Mouse (Mus musculus): ENCODE data around the gene Zfp235. TPM values are rescaled to one million over a fixed set of nuclear protein-coding genes. Genes with fewer than 3 reads are reported as not detected.

The Zfp235 gene
- 1 to 10 TPM; 3.6 to 4.7 (median 4.0) TPM for total RNA-seq (2022)

DNA sequence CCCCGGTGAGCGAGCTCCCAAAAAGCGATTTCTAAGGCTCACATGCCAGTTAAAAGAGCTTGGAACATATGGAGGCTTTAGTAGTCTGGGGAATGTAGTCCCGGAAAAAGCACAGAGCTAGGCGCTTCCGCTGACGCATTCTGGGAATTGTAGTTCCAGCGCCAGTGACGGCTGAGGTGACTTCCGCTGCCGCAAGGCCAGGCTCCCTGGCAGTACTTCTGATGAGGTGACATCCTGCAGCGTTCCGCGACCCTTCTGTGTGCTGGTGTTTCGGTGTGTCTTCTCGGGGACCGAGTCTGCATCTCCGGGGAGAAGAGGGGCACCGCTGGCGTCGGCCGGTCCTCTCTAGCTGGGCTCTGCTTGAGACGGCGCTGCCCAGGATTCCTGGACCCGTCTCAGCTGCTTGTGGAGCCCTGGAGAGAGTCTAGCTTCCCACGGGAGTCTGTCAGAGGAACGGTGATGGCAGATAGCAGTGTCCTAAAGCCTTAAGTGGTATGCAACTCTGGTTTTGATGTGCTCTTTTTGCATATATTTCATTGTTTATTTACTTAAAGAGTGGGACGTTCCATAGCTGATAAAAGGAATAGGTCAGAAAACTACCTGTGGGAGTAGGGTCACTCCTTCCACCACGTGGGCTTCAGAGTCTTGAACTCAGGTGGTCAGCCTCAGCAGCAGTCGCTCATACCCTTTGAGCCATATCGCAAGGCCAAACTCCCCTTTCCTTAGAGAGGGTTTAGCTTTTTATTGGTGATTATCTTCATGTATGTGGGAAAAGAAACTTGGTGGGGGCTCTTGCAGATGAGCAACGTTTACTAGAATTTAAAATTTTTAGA lies at the start of gene Zfp235:
Zfp235 (plus strand) TSS at position 174 of the 833 bp plus-strand sequence.
- DNase-seq (ENCODE audit: low spot score in 2 of 2) = peak; percentile 62 to 71

DNA sequence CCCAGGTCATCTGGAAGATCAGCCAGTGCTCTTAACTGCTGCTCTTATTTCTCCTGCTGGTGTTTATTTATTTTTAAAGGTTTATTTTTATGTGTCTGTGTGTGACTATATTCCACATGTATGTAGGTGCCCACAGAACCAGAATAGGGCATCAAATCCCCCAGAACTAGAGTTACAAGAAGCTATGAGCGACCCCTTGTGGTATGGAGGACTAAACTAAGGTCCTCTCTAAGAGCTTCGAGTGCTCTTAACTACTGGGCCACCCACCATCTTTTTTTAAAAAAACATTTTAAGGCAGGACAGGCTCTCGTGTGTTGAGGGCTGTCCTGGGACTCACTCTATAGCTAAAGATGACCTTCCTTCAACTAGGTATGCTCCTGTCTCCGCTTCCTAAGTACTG lies 47.1 kb upstream of the Zfp235 start:
- DNase-seq (ENCODE audit: low spot score in 2 of 2) = no peak

DNA sequence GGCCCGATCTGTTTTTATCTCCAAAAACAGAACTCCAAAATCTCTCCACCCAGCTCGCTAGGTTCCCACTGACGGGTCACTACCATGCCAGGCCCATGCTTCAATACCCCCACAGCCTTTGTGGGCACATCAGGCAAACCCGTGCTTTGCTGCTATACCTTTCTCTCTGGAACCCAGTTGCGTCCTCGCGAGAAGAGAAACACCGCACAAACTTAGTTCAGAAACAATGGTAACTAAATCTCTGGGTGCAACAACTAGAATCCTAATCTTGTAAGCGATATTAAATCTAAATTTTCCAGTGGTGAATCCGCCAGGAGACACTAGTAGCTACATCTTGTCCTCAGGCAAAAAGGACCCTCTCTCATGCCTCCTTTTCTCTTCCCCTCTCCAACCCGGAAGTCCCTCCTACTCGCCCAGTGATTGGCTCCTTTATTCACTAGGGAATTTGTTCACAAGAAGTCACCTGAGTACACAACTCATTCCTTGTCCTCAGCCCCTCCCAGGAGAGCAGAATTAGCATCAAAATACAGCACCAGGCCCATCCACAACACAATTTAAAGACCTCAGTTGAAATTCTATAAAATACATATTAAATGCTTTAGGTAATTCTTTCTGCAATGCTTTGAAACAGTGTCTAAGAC lies 46.4 kb upstream of the Zfp235 start:
- DNase-seq (ENCODE audit: low spot score in 2 of 2) = no peak

DNA sequence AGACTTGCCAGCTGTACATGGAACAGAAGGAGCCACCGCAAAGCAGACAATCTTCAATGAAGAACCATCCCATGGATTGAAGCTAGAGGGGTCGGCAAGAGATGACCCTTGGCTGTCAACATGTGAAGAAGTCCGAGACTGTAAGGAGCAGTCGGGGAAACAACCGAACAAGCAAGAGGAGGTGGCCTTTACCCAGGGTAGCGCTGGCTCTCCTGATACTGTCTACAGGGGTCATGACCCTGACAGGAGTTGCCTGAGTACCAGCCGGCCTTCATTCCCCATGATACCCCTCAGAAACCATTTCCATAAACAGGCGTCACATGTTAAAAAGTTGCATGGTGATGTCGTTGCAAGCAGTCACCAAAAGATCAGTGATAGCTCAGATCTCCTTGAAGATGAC lies 29.6 kb upstream of the Zfp235 start:
- no peak for DNase-seq (ENCODE audit: low spot score in 2 of 2)

DNA sequence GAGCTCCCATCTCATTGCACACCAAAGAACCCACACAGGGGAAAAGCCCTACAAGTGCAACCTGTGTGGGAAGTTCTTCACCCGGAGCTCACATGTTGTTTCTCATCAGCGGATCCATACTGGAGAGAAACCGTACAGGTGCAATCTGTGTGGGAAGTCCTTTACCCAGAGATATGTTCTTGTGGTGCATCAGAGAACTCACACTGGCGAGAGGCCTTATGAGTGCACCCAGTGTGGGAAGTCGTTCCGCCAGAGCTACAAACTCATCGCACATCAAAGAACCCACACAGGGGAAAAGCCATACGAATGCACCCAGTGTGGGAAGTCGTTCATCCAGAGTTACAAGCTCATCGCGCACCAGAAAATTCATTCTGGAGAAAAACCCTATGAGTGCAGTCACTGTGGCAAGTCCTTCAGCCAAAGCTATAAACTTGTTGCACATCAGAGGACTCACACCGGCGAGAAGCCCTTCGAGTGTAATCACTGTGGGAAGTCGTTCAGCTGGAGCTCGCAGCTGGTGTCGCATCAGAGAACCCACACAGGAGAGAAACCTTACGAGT lies 28.7 kb upstream of the Zfp235 start:
- no peak for DNase-seq (ENCODE audit: low spot score in 2 of 2)

DNA sequence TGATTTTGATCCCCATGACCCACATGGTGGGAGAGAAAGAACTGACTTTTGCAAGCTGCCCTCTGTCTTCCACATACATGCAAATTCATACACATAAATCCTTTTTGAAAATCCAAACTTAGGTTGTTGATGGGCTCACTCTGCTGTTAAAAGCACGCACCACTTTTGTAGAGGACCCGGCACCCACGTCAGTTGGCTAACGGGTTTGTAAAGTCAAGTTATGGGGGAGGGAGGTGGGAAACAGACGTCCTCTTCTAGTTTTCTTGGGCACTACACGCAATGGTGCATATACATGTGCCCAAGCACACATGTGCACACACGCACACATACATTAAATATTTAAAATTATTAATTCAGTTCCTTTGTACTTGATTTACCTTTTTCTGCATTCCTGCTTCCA lies 23.1 kb upstream of the Zfp235 start:
- no peak for DNase-seq (ENCODE audit: low spot score in 2 of 2)

DNA sequence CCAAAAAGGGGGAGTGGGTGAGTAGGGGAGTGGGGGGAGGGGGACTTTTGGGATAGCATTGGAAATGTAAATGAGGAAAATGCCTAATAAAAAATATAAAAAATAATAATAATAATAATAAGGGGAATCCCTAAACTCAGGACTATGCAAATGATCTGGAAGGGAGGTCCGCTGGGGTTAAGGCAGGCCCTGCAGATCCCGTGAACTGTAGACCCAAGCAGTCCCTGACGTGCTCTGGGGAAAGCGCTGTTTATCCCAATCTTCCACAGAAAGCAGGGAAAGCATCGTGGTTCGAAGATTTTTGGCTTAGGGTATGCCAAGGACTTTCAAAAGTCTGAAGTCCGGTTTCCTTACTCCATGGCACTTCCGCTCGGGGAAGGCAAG lies 22.2 kb upstream of the Zfp235 start:
- DNase-seq (ENCODE audit: low spot score in 2 of 2) = no peak

DNA sequence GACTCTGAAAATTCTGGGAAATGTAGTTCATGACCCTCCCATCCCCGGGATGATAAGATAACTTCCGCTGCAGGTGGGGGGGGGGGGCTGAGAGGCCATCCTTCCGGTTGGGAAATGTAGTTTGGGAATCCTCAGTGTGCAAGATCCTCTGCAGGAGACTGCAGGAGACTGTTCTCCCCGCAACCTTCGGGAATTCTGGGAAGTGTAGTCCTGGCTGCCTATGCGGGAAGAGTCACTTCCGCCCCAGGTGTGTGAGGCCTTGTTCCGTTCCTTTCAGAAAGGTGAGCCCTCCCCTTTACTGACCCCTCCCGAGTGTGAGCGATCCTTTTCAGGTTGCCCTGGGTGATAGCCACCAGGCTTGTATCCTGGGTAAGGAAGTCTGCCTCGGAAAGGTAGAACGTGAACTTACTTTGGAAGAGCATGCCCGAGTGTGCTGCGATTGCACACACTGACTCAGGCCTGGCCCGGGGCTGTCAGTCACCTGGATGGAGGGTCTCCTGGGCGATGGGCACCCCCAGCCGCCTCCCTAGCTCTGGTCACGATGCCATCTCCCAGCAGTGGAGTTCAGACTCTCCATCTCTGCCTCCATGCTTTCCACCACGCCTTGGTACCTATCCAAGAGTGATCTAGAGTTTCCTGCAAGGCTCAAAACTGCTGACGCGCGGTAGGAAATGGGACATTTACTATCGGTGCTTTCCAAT lies 21.7 kb upstream of the Zfp235 start, which contains the start of gene Zfp112:
Zfp112 (plus strand) TSS at position 159 of the 701 bp plus-strand sequence.
- DNase-seq (ENCODE audit: low spot score in 2 of 2) = peak; percentile 65 to 66

DNA sequence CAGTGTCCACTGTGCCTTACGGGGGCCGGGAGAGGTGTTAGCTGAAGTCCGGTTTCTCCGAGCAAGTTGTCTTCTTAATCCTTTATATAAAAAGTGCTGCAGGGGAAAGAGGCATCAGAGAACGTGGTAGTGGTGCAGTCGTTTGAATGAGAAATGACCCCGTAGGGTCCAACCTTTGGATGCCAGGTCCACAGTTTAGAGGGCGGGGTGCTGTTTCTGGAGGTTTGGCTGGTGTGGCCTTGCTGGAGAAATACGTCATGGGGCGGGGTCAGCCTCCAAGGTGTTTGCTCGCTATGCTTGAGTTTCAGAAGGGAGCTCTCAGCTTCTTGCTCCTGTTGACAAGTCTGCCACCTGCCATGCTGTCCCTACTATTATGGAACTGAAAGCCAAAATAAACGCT lies 21.0 kb upstream of the Zfp235 start:
- peak in 1 of 2 experiments; percentile 7 for DNase-seq (ENCODE audit: low spot score in 2 of 2)

DNA sequence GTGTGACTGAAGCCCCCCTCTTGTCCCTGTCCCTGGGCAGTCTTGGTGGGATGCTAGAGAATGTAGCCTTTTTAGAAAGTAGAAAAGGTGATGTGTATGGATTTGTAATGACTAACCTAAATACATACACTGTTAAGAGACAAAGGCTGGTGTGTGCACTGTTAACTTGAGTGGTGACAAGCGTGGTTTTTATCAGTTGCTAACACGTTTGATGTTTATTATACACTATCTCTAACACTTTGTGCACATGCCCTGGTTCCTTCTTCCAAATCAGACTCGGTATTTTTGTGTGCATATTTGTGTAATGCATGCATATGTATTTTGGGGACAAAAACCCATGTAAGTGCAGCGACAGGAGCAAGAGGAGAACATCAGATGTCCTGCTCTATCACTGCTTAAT lies 17.3 kb upstream of the Zfp235 start:
- no peak for DNase-seq (ENCODE audit: low spot score in 2 of 2)

DNA sequence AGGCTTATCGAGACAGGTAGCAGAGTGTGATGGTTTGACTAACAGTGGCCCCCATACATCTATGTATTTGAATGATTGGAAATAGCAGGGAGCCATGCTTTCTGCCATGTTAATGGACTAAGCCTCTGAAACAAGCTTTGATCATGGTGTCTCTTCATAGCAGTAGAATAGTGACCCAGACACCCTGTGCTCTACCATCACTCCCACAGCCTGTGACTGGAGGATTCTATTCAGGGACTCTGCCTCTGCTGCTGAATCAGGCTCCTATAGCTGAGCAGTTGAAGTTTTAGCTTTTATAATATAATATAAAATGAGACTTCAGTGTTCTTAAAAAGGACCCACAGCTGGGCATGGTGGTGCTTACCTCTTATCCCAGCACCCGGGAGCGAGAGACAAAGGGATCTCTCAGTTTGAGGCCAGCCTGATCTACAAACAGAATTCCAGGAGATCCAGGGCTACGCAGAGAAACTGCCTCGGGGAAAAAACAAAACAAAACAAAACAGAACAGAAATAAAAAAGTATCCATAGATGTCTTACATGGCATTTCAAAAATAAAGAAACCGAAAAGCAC lies 459 bp upstream of the Zfp235 start:
- DNase-seq (ENCODE audit: low spot score in 2 of 2) = no peak

DNA sequence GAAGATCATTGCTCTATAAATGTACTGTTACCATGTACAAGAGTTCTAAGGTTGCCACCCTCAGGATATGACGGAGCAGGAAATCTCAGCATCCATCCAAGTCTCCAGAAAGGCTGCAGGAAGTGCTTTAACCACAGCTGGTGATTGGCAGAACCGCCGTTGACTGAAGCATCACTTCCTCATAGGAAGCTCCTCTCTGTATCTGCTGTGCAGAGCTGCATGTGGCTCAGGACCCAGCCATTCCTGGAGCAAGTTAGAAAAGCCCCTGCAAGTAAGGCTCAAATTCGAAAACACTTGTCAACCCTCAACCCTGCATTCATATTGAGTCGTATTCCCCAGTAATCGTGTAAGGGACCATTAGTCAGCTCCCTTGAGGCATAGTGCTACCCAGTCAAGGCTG lies 8.6 kb downstream of the Zfp235 start:
- DNase-seq (ENCODE audit: low spot score in 2 of 2) = no peak

DNA sequence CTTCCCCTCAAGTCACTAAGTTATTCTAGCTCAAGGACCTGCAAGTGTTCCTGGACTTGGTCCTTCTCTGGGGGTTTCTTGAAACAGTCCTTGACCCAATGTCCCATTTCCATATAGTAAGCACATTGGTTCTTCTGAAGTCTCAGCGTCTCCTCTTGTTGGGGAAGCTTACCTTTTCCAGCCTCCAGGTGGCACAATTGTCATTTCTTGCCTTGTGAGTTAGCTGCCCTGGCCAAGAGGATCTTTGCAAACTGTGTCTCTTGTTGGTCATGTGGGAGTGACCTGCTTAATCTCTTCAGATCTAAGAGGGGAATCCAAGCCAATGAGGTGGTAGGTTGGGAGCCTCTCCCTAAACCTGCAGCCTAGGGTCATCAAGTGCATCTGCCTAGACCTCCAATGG lies 19.3 kb downstream of the Zfp235 start:
- DNase-seq (ENCODE audit: low spot score in 2 of 2) = no peak

DNA sequence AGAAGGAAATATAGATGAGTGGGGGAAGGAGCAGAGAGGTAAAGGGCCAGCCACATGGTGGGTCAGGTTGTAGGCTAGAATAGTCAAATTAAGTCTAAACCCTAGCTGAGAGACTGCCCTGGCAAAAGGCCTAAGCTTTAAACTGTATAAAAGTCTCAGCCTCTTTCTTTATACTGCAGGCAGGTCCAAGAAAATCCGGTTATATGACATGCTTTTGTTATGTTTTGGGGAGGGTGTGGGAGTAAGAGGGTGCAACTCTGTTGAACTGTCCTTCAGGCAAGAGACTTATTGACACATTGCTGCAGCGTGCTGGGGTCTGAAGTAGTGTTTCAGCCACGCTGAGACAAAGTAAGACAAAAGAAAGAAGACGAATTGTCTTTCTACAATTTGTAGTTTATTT lies 38.2 kb downstream of the Zfp235 start:
- no peak for DNase-seq (ENCODE audit: low spot score in 2 of 2)

DNA sequence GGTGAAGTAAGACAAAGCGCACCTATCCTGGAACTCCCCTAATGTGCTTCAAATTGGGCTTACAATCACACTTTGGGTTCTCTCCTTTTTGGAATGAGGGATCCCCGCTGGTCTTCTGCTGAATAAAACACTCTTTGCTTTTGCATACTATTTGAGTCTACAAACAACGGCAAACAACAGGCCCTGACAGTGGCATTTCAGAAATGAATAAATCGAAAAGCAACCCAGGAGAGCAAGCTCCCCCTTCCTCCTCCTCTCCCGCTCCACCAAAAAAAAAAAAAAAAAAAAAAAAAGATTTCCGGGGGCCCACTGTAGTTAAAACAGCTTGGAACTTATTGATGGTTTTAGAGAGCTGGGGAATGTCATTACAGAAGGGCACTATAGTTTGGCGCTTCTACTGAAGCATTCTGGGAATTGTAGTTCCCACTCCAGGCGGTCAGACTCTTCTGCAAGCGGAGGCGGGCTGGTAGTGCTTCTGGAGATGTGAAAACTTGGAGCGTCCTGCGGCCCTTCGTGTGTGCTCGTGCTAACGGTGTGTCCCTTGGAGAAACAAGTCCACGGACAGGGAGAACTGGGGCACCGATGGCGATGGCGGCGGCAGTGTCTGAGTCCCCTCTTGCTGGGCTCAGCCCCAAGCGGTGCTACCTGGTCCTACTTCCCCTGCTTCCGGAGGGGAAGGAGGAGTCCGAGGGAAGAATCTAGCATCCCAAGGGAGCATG lies 40.8 kb downstream of the Zfp235 start, which contains the start of gene Zfp114:
Zfp114 (plus strand) TSS at position 443 of the 719 bp plus-strand sequence.
- DNase-seq (ENCODE audit: low spot score in 2 of 2) = peak in 1 of 2 experiments; percentile 9

DNA sequence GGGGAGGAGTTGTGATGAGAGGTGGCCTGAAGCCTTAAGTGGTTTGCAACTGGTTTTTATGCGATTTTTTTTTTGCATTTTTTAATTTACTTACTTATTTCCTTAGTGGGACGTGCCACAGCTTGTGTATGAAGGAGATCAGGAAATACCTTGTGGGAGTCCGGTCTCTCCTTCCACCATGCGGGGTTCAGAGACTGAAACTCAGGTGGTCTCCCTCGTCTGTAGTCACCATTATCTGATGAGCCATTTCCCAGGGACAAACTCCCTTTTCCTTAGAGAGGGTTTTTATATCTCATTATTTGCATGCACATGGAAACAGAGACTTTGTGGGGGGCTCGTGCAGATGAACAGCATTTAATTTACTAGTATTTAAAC lies 41.4 kb downstream of the Zfp235 start:
- no peak for DNase-seq (ENCODE audit: low spot score in 2 of 2)

DNA sequence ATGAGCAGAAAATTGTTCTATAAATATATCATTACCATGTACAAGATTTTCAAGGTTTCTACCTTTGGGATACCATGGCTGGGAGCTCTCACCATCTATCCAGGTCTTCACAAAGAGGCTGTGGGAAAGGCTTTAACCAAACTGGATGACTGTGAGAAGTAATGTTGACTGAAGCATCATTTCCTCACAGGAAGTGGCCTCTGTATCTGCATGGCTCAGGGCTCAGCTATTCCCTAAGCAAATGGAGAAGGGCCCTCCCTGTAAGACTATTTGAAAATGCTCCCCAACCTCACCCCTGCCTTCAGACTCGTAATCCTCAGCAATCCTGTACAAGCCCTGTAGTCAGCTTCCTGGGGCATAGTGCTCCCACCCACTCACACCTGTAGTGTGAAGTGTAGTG lies 53.6 kb downstream of the Zfp235 start:
- DNase-seq (ENCODE audit: low spot score in 2 of 2) = no peak

DNA sequence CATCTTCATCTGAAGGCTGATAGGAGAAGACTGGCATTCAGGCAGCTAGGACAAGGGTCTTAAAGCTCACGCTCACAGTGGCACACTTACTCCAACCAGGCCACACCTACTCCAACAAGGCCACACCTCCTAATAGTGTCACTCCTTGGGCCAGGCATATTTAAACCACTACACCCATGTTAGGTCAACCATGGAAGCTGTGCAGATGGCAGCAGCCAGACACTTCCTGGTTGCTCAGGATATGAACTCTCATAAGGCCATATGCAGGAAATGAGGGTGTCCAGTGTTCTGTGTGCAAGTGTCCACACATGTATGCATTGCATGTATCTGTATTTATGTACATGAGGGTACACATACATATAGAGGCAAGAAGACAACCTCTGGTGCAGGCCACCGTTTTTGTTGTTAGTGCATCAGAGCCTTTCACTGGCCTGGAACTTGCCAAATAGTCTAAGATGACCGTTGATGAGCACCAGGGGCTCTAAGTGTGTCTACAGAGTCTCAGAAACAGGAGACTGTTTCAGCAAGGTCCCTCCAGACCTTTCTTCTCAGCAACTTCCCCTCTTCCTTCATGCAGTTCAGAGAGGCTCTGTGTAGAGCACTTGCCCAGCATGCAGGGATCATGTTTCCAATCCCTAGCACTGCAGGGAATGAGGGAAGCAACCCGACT lies 55.1 kb downstream of the Zfp235 start:
- DNase-seq (ENCODE audit: low spot score in 2 of 2) = no peak

DNA sequence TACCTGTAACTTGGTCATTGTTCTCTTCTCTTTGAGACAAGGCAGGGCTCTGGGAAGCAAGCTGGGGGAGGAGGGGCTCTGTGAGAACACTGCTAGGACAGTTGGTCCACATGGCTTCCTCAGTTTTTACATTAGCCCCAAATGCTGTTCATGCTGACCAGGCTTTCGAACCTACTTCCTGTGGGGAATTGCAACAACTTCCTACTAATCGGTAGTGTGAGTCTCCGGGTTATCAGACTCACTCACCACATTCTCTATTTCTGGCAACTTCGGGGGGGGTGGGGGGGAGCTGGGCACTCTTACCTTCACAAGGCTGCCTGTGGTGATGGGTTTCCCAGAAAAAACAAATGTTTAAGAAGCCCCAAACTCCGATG lies 55.6 kb downstream of the Zfp235 start:
- no peak for DNase-seq (ENCODE audit: low spot score in 2 of 2)

DNA sequence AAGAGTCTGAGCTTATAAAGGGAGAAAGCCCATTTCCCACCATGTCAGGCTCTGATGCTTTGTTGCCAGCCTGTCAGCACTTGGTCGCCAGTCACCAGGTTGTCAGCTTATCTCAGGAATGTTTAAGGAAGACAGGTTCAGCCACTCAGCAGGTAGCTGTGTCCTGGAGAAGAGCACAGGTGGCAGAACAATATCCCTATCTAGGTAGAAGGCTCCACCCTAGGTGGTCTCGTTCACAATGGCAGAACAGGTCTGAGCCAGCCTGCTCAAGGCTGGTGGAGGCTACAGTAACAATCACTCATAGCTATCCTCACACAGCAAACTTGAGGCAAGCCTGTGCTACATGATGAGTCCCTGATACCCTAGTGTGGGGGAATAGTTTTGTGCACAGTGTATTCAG lies 57.4 kb downstream of the Zfp235 start:
- no peak for DNase-seq (ENCODE audit: low spot score in 2 of 2)

All from gastrocnemius, adult 8-10 months (tissue).